Mouse (Mus musculus): ENCODE results near the gene Atp6v0a4. TPM values are rescaled to one million over a fixed set of nuclear protein-coding genes. Genes with fewer than 3 reads are reported as not detected.

Atp6v0a4 gene
- total RNA-seq, 2 experiments from 2014 or later: 1.1 to 1.3 TPM

GRCm38 (mm10) chr6:38007459-38007858 lies 116.9 kb downstream of the Atp6v0a4 start:
- DNase-seq (ENCODE audit: low spot score in 2 of 2): peak; percentile 58
- no peak overlapping the region for H3K4me3 ChIP-seq
- TF ChIP-seq CTCF (conservative IDR thresholded peaks at IDR 0.05): peak; percentile 72
- no peak overlapping the region for H3K27ac ChIP-seq

Other genes starting within 250 kb of the Atp6v0a4 start
- gene Svopl, start 77.6 kb downstream of the Atp6v0a4 start, total RNA-seq (2021): under 1 TPM; 0.20 to 0.54 TPM
- gene Tmem213, start 15.3 kb downstream of the Atp6v0a4 start, total RNA-seq (2021): not detected
- 10 to 100 TPM; 37.1 to 37.4 TPM for gene D630045J12Rik, start 129.4 kb upstream of the Atp6v0a4 start, total RNA-seq (2021)
- 1 to 10 TPM; 4.5 TPM for gene Zc3hav1l, start 174.7 kb upstream of the Atp6v0a4 start, total RNA-seq (2021)
- gene Zc3hav1, start 230.0 kb upstream of the Atp6v0a4 start, total RNA-seq (2021): 1 to 10 TPM; 3.1 to 3.9 TPM